Mouse (Mus musculus) kidney, postnatal 10 days (tissue): ENCODE data around the gene Cmtr1.
"Not testable (repeated sequence)": the region's sequence is repeated elsewhere in the genome, so short reads cannot be mapped to it uniquely, and the experiment has no call there.

Experiments used
- DNase-seq: peaks from one replicate; pipeline ENCODE4 v3.0.0; 2021; ENCODE audit warnings: mixed read lengths

Cmtr1 gene

GRCm38 (mm10) chr17:29660076-29660761 lies at the start of gene Cmtr1:
Gene Cmtr1, plus strand, starts transcription at chr17:29660595.
- DNase-seq, result peak; percentile 98

- DNase-seq, result not testable (repeated sequence)
Observed at GRCm38 (mm10) chr17:29613453-29613852, 46.9 kb upstream of the Cmtr1 start.

DNA sequence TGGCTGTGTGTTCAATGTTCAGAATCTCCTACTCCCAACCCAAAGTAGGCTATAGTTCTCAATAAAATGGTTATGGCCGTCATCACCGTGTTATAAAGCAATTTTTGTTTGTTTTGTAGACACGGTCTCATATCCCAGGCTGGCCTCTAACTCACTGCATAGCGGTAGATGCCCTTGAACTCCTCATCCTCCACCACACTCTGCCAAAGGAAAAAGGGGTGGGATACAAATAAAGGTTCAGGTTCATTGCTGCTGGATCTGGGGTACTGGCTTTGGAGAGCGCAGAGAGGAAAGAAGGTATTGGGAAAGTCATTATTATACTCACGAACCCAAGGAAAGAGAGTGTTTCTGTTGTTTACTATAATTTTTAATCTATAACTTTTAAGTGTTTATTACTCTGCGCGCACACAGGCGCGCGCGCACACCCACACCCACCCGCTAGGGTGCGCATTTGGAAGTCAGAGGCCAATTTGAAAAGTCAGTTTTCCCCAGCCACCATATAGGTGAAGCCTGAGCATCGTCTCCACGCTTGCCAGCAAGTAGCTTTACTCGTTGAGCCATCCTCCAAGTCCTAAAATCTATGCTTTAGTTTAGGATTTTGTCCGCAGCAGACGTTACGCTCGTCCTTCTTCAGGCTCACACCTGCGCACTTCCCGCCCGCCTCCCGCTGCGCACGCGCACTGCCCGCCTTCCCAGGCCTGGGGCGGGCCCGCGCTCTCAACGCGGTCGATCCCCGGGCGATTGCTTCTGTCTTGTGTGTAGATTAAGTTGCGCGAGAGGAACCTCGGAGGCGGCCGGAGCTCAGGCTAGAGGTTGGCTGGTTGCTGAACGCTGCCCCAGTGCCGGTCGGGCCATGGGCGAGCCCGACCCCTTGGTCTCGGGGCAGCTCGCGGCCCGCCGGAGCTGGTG lies 46.0 kb upstream of the Cmtr1 start, which contains the start of the genes Rnf8 and Gm28043:
Gene Rnf8, plus strand, starts transcription at position 676 of the 909 bp plus-strand sequence.
Gene Gm28043, plus strand, starts transcription at position 762 of the 909 bp plus-strand sequence.
- peak; percentile 96 for DNase-seq

GRCm38 (mm10) chr17:29615024-29615551 lies 45.3 kb upstream of the Cmtr1 start:
- DNase-seq, result no peak

- no peak for DNase-seq
Observed at GRCm38 (mm10) chr17:29615616-29616015, 44.8 kb upstream of the Cmtr1 start.

DNA sequence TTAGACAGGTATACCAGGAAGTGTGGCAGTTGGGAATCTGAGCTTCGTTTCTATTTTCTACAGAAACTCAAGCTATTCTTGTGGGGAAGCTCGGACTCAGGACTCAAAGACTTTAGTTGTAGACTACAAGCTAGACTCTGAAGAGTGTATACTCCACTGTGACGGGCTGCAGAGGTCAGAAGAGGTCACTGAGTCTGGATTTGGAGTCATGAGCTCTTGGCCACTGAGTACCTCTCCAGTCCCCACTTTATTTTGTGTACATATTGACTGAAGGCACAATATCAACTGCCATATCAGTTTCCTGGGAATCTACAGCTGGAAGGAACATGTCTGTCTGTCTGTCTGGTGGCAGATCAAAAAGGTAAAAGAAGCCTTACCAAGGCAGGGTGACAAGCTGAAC lies 41.2 kb upstream of the Cmtr1 start:
- no peak for DNase-seq

- DNase-seq, result no peak
Observed at GRCm38 (mm10) chr17:29623488-29623887, 36.9 kb upstream of the Cmtr1 start.

DNA sequence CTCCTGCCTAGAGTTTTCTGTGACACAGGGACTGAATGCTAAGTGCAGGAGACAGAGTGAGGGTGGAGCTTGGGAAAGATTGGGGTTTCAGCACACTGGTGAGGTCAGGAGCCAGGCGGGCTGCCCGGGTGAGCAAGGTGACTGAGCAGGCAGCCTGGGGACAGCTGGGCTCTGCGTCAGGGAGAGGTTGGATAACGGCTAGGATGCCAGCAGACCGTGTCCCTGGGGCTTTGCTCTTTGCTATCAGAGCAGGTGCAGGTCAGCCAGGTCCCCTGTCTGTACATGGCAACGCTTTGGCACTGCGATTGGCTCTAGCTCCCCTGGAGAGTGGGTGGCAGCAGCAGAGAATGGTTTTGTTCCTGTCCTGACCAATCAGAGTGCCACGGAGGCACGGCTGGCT lies 33.1 kb upstream of the Cmtr1 start:
- no peak for DNase-seq

DNA sequence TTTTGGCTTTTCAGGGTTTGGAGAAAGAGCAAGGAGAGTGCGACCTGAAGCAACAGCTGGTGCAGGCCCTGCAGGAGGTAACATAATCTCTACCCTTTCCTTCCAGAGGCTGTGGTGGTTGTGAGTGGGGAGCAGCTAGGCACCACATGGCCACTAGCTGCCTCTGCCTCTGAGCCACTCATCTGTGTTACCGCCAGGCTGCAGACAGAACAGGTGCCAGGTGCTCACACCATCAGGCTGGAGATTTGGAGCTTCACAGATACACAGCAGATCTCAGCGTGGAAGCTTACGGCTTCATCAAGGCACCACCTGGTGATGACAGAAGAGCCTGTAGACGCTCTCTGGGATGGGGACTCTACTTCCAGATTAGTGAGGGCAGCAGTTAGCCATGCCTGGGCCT lies 31.4 kb upstream of the Cmtr1 start:
- DNase-seq, result no peak

GRCm38 (mm10) chr17:29629620-29630019 lies 30.8 kb upstream of the Cmtr1 start:
- no peak for DNase-seq

DNA sequence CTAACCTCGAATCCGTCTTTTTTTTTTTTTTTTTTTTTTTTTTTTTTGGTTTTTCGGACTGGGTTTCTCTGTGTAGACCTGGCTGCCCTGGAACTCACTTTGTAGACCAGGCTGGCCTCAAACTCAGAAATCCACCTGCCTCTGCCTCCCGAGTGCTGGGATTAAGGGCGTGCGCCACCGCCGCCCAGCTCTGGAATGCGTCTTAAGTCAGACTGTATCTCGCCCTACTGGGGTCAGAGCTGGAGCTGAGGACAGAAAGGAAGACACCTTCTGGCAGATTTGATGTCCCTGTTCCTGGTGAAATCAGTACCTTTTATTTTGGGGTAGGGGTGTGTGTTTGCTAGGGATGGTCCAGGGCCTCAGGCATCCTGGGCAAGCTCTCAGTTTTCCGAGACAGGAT lies 28.1 kb upstream of the Cmtr1 start:
- DNase-seq, result no peak

GRCm38 (mm10) chr17:29635492-29635891 lies 24.9 kb upstream of the Cmtr1 start:
- DNase-seq, result no peak

DNA sequence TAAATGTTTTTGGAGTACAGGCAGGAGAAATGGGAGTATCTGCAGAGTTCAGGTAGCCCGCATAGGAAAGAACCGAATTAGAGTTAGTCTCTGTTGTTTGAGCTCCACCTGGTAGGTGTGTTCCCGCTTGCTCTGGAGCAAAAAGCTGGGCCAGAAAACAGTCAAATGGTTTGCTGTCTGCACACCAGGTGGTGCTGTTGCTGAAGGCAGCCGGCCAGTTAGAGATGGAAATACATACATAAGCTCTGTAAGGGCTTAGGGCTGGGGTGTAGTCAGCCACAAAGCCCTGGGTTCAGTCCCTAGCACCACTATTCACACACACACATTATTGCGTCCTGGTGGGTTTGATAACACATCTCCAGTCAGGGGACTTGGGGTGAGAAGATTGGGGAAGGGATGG lies 24.3 kb upstream of the Cmtr1 start:
- peak; percentile 60 for DNase-seq

DNA sequence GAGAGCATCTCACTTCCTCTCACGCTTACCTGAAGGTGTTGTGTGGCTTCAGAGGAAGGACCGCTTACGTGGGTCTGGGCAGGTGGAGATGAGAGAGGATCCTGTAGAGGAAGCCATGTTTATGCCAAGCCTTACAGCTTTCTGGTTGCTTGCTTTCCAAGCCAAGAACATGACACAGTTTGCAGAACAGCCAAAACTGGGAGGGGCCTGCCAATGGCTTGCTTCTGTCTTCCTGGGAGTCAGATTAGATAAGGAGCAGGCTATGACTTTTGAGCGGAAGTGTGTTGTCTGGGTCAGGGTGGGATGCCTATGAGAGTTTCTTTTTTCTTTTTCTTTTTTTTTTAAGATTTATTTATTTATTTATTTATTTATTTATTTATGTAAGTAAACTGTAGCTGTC lies 23.0 kb upstream of the Cmtr1 start:
- no peak for DNase-seq

DNA sequence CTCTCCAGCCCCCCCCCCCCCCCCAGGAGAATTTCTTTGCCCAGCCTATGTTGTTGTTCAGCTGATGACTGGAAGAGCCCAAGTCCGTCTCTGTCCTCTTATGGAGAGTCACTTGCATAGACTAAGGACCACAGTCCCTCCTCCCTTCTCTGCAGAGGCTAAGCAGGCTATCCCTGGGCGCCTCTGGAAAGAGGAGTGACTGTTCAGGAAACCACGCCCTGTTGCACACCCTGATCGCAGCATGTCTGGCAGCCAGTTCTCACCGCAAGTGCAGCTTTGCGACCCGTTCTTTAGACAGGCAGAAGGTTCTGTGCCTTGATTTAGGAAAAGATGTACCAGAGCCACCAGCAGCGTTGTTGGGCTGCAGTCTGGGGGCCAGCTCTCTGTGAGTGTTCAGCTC lies 22.5 kb upstream of the Cmtr1 start:
- DNase-seq, result no peak

- no peak for DNase-seq
Observed at GRCm38 (mm10) chr17:29640971-29641370, 19.4 kb upstream of the Cmtr1 start.

GRCm38 (mm10) chr17:29642219-29642618 lies 18.2 kb upstream of the Cmtr1 start:
- no peak for DNase-seq

GRCm38 (mm10) chr17:29658249-29658648 lies 2.1 kb upstream of the Cmtr1 start:
- DNase-seq, result no peak

DNA sequence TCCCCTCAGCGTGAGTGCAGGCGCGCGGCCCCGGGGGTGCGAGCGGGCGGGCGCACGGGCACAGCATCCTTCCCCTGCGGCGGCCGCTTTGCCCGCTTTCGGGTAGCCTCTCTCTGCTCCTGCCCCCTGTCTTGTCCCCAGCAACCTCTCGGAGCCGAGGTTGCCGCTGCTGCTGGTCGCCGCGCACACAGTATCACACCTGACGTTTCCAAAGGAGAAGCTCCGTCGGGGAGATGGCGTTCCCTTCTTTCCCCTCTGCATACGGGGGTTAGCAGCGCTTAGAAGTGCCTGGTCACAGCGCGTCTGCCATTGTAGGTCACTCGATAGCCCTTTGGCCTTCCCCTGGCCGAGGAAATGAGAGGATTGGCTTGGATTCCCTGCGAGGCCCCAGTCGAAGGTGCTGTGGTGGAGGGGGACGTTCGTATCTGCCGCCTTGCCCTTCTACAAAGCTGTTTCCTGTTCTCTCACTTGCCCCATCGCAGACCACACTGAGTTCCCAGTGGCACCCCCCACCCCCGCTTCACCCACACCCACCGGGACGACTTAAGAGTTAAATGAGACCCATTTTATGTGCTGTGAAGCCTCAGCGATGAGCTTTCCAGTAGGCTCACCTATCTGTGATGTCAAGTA lies 482 bp downstream of the Cmtr1 start:
- no peak for DNase-seq

- no peak for DNase-seq
Observed at GRCm38 (mm10) chr17:29662145-29662544, 1.8 kb downstream of the Cmtr1 start.

GRCm38 (mm10) chr17:29668051-29668986 lies 7.9 kb downstream of the Cmtr1 start:
- no peak for DNase-seq

DNA sequence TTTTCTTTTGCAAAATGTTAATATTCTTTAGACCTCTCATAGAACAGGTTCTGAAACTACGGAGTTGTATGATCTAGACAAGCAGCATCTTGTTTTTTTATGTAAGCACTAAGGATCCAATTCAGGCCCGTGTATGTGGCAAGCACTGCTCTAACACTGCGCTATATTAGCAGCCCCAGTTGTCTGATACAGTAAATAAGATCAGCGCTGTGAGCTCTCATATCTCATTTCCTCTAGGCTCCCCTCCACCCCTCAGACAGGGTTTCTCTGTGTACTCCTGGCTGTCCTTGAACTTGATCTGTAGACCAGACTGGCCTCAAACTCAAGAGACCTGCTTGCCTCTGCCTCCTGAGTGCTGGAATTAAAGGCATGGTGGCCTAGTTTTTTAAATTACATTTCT lies 8.6 kb downstream of the Cmtr1 start:
- no peak for DNase-seq
